Mouse (Mus musculus) spleen, postnatal 36 days (tissue): ENCODE results near the gene Ranbp1.
"Not testable (repeated sequence)": the region's sequence is repeated elsewhere in the genome, so short reads cannot be mapped to it uniquely, and the experiment has no call there.

Experiments used
- DNase-seq, 2 experiments: peaks; one replicate each; pipeline ENCODE4 v3.0.0; 2022; ENCODE audit warnings: low spot score in 2 of 2, mixed read lengths in 1 of 2

The Ranbp1 gene

DNA sequence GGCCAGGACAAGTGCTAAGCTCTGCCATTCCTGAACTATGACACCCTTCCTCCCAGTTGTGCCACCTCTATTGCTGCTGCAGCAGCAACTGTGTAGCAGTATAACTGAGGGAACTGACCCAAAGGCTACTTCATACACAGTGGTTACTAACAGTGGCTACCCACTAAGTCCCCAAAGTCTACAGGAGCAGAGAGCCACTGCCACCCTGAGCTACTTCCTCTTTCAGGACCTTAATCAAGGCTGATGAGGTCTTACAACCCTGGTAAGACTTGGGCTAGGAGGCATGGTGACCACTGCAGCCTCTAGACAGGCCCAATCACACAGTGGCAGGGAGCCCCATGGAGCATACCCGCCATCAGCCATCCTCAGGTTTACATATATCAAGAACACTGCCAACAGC, 46.5 kb downstream of the Ranbp1 start:
- DNase-seq, result no peak

DNA sequence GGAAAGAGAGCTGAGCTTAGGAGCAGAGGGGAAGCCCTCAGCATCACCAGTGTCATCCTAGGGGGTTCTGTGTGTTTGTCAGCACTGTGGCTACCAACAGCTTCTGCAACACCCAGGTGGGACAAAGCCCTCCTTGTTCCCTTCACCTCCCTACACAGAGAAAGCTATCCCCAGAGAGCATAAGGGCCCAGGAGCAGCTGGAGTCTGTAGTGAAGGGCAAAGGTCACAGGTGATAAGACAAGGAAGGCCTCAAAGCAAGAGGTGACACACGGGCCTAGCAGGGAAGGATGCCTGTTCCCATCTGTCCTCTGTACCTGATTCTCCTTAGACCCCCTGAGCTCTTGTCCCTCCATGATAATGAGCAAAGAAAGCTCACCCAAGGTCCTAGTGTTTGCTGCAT, 46.9 kb downstream of the Ranbp1 start:
- DNase-seq, result no peak

DNA sequence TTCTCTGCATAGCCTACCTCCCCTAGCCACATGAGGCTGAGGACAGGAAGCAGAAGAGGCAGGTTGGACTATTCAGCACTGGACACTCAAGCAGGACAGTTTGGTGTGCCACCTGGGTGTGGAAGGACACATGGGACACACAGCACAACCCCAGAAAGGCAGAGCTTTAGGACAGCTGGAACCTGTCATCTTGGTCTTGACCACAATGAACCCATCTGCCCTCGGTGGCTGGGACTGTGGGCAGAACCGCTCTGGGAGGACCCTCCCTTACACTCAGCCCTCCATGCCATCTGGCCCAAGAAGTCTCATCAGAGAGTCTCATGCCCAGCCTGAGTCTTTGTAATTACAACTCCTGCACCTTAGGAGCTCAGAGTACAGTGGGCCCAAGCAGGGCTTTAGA, 48.5 kb downstream of the Ranbp1 start:
- no peak for DNase-seq

DNA sequence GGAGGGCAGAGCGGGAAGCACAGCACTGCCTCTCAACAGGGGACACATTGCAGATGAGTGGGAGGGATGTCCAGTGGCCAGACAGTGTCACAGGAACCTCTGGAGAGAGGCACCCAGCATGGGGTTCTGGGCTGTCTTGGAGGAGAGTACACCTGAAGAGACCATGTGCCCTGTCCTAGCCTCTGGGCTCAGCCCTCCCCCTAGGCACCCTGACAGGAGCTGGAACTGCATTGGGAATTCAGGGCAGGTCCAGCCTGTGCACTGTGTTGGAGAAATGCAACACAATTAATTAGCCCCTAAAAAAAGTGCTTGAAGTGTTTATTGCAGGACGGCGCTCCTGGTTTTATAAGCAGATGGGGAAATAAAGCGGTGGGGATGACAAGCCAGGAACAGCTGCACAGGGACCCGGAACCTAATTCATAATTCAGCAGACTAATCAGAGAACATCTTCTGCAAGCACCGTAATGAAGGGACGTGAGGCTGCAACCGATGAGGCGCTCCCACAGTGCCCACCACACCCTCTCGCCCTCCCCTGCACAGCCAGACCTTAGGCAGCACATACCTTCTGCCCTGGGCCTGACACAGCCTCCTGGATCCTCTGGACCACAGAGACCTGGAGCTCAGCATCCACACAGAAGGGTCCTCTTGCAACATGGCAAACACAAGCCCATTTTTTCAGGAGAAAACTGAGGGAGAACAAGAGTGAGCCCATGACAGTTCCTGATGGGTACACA, 50.0 kb downstream of the Ranbp1 start:
- DNase-seq, result no peak

DNA sequence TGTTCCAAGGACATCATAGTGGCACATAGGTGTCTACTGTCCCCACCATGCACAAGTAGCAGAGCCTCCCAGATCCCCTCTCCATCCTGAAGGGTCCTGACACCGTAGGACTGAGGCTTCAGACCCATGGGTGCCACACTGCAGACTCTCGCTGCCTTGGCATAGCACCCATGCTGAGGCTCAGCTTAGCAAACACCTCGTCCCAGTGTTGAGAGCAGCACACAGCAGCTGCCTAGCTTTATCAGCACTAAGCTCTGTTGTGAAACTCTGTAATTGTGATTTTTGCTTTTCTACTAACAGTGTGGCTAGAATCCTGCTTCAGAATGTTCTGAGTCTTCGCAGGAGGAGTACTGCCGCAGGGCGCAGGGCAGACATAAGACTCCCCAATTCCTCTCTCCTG, 50.7 kb downstream of the Ranbp1 start:
- no peak for DNase-seq

DNA sequence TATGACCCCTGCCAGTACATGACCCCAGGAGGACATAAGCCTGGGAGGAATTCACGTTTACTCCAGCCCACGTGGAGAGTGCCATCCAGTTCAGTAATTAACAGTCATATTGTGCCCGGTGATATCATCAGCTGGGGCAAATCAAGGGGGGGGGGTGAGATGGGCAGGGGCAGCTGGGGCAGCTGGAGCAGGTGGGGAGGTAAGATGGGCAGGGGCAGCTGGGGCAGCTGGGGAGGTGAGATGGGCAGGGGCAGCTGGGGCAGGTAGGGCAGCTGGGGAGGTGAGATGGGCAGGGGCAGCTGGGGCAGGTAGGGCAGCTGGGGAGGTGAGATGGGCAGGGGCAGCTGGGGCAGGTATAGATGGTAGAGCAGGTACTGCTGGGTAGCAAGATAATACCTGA, 53.0 kb downstream of the Ranbp1 start:
- DNase-seq, result not testable (repeated sequence)

DNA sequence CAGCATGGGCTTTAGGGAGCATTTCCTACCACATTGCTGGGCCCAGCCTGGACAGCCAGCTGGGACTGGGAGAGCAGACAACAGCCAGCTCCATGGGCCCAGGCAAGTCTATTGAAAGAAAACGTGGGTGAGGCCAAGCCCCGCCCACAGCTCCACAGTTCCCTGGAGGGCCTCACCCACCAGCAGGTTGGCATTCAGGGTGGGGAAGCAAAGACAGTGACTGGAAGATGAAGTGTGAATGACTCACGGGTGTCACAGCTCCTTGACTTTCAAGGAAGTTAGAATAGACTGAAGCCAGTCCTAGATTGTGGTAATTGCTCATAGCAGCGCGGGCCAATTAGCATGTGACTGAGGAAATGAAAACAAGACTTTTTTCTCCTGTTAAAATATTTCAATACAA, 53.5 kb downstream of the Ranbp1 start:
- peak in 1 of 2 experiments; percentile 7 for DNase-seq

DNA sequence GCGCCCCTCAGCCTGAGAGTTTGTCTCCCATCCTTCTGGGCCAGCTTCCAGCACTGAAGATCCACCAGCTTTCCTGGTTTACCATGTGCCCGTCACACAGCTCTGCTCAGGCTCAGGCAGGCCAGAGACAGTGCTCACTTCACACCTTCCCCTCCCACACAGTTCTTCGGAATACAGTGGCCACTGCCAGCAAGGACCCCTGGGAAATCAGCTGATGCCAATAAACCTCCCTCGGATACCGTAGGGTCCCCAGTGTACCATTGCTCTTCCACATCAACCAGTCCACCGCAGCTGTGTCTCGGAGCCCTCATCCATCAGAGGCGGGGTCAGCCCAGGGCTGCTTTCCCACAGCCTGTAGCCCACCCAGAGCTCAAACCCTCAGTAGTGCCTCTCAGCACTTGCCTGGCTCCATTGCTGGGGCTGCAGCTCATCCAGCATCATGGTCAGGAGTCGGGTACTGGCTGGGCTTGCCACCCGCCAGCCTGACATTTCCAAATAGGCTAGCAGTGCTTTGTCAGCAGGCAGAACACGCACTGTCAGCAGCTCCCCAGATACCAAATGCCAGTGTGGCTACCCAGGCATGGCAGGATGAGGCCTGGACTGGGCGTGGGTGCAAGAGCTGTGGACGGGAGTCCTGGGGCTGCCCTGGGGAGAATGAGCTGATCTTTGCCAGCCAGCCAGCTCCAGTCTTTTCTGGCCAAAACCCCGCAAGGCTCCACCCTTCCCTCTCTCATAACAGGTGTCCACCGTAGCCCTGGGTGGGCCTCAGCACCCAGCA, 54.1 kb downstream of the Ranbp1 start:
- DNase-seq, result no peak

DNA sequence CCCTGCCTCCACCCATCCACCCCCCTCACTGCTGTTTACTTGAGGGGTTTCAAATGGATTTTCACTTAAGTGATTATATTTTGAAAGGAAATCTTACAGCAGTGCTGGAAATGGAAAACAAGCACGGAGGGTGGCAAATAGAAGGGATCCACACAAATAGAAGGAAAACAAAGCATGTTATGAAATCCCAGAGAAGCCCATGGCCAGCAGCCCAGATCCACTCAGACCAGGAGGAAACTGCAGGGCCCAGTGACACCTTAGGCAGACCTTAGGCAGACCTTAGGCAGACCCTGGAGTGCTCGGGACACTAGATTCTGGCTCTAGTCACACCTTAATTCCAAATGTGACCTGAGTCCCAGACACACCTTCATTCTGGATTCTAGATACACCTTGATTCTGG, 57.5 kb downstream of the Ranbp1 start:
- no peak for DNase-seq
